Mouse (Mus musculus) bone marrow, adult 2 months (tissue): ENCODE results near the gene Podxl.

Source experiments
- CTCF ChIP-seq: fragments of 200-500 bp; IDR thresholded peaks from 2 replicates; pipeline ENCODE4 v1.5.1; 2011; ENCODE audit warnings: low read length, control low read depth; ENCODE audit not compliant: control insufficient read depth, insufficient read depth
- POLR2A ChIP-seq: fragments of 200-500 bp; IDR thresholded peaks from 2 replicates; pipeline ENCODE4 v1.6.1; 2011; ENCODE audit warnings: low read depth, mild to moderate bottlenecking, control low read depth, low read length, borderline replicate concordance; ENCODE audit not compliant: control insufficient read depth

DNA sequence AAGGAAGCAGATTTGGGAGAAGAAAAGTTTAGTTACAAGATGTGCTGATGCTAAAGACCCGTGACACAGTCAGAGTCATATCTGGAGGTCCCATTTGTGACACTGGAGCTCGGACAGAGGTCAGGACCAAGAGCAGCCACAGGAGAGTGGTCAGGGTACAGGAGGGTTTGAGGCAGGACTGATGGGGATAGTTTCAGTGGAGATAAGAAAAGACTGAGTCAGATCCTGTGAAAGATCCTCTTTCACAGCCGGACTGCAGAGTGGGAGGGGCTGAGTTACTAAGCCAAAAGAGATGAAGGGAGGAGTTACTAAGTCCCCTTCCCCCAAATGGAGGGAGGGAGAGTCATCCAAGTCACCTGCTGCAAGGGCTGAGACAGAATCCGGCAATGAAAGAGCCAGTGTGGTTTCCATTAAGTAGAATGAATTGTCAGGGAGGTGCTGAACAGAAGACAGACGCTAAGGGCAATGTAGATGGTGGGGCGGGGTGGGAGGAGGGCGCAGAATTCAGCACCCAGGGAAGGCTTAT is 4.4 kb upstream of the Podxl start:
- no peak for TF ChIP-seq CTCF
- no peak for TF ChIP-seq POLR2A
